Mouse (Mus musculus) lung, embryonic 16.5 days (tissue): ENCODE results near the gene Gls. TPM values are rescaled to one million over a fixed set of nuclear protein-coding genes. Genes with fewer than 3 reads are reported as not detected.

ENCODE experiments used
- ATAC-seq: fragments of 200-750 bp; cut with Nextera tagmentation; 2 replicates; pipeline ENCODE4 v1.8.0; 2017; ENCODE audit warnings: low read depth, mild to moderate bottlenecking, moderate library complexity
- H3K27ac ChIP-seq: fragments of 300-500 bp; sonication (generic); 2 replicates; pipeline ENCODE4 v1.5.1; 2014; ENCODE audit warnings: mild to moderate bottlenecking, control low read depth, low read length
- H3K27me3 ChIP-seq: fragments of 300-500 bp; sonication (generic); 2 replicates; pipeline ENCODE4 v1.6.1; 2014; ENCODE audit warnings: low read depth, low read length, mixed read lengths; ENCODE audit not compliant: control insufficient read depth, insufficient read depth
- H3K36me3 ChIP-seq: fragments of 300-500 bp; sonication (generic); 2 replicates; pipeline ENCODE4 v1.6.1; 2014; ENCODE audit warnings: low read length; ENCODE audit not compliant: control insufficient read depth, insufficient read depth
- H3K4me1 ChIP-seq: fragments of 300-500 bp; sonication (generic); replicated peaks from 2 replicates; pipeline ENCODE4 v1.6.1; 2014; ENCODE audit warnings: low read length, mixed read lengths; ENCODE audit not compliant: control insufficient read depth, insufficient read depth
- H3K4me2 ChIP-seq: fragments of 300-500 bp; sonication (generic); 2 replicates; pipeline ENCODE4 v1.6.1; 2014; ENCODE audit warnings: low read depth, low read length, control low read depth
- H3K4me3 ChIP-seq: fragments of 300-500 bp; sonication (generic); 2 replicates; pipeline ENCODE4 v1.5.1; 2014; ENCODE audit warnings: mild to moderate bottlenecking, low read length, control low read depth
- H3K9ac ChIP-seq: fragments of 300-500 bp; sonication (generic); 2 replicates; pipeline ENCODE4 v1.6.1; 2014; ENCODE audit warnings: low read length, control low read depth
- H3K9me3 ChIP-seq: fragments of 300-500 bp; sonication (generic); 2 replicates; pipeline ENCODE4 v1.6.1; 2016; ENCODE audit warnings: low read length; ENCODE audit not compliant: control insufficient read depth
- WGBS: fragments of 180-500 bp; shearing (Covaris S2); extraction: QIAGEN DNeasy Blood & Tissue Kit; methylation state at CpG from one replicate; pipeline ENCODE4 v1.1.7; 2014; 5-methylcytosine and 5-hydroxymethylcytosine counted together
- polyA plus RNA-seq: library from polyadenylated mRNA; unstranded; fragments of >200 nt; fragmentation: Nextera tagmentation; extraction: Ambion mirVana; gene quantifications from 2 replicates; pipeline ENCODE4 v1.2.1, GENCODE M21; 2015

Gls gene
- polyA plus RNA-seq, 1 experiment from 2014 or later = 12.8 TPM

GRCm38 (mm10) chr1:52166652-52167220, 66.3 kb downstream of the Gls start:
- WGBS = 60% methylated on average over 14 of the region's 14 CpGs
- Histone ChIP-seq H3K9ac (peak overlapping the region; percentile 32; the same call in 1 of the 2 replicates), H3K27me3 (no peaks in the 10 kb centered on the region), H3K4me2 (peak overlapping the region; percentile 46), H3K36me3 (no peaks in the 10 kb centered on the region), H3K27ac (peak overlapping the region; percentile 36), H3K9me3 (no peaks in the 10 kb centered on the region), H3K4me3 (peak overlapping the region; percentile 8; the same call in 1 of the 2 replicates), H3K4me1 (no peaks in the 10 kb centered on the region)
- peak; percentile 74 for ATAC-seq

GRCm38 (mm10) chr1:52163707-52164457, 69.2 kb downstream of the Gls start:
- Histone ChIP-seq H3K9me3 (no peaks in the 10 kb centered on the region), H3K4me2 (no peak overlapping the region), H3K36me3 (no peaks in the 10 kb centered on the region), H3K27me3 (no peaks in the 10 kb centered on the region), H3K4me3 (no peak overlapping the region), H3K9ac (no peak overlapping the region), H3K27ac (no peak overlapping the region), H3K4me1 (no peaks in the 10 kb centered on the region)
- ATAC-seq = no peak
- WGBS = 86% methylated on average over 5 of the region's 5 CpGs

- 86% methylated on average over 8 of the region's 8 CpGs for WGBS
Observed at GRCm38 (mm10) chr1:52161151-52161550, 71.9 kb downstream of the Gls start.

GRCm38 (mm10) chr1:52158490-52159381, 74.3 kb downstream of the Gls start:
- no peak overlapping the region for H3K4me2 ChIP-seq
- no peaks in the 10 kb centered on the region for H3K27me3 ChIP-seq
- H3K4me3 ChIP-seq = no peak overlapping the region
- 59% methylated on average over 17 of the region's 17 CpGs for WGBS
- peaks cover 9% of the 10 kb centered on the region for H3K36me3 ChIP-seq
- no peak overlapping the region for H3K27ac ChIP-seq
- ATAC-seq = no peak
- no peak overlapping the region for H3K9ac ChIP-seq
- no peaks in the 10 kb centered on the region for H3K4me1 ChIP-seq
- H3K9me3 ChIP-seq = no peaks in the 10 kb centered on the region

More at GRCm38 (mm10) chr1:52161151-52161550, 71.9 kb downstream of the Gls start:
- Histone ChIP-seq H3K27ac (no peak overlapping the region), H3K36me3 (peaks cover 9% of the 10 kb centered on the region), H3K4me1 (no peaks in the 10 kb centered on the region), H3K4me2 (no peak overlapping the region), H3K9ac (no peak overlapping the region), H3K9me3 (no peaks in the 10 kb centered on the region), H3K4me3 (no peak overlapping the region), H3K27me3 (no peaks in the 10 kb centered on the region)
- ATAC-seq = no peak

- H3K36me3 ChIP-seq = peaks cover 9% of the 10 kb centered on the region
Observed at GRCm38 (mm10) chr1:52158040-52158439, 75.0 kb downstream of the Gls start.

GRCm38 (mm10) chr1:52156351-52156750, 76.7 kb downstream of the Gls start:
- Histone ChIP-seq H3K4me3 (no peak overlapping the region), H3K36me3 (peaks cover 9% of the 10 kb centered on the region), H3K9ac (no peak overlapping the region), H3K27me3 (no peaks in the 10 kb centered on the region), H3K4me2 (no peak overlapping the region), H3K4me1 (no peaks in the 10 kb centered on the region), H3K27ac (no peak overlapping the region), H3K9me3 (no peaks in the 10 kb centered on the region)
- no peak for ATAC-seq
- 82% methylated on average over 10 of the region's 10 CpGs for WGBS

More at GRCm38 (mm10) chr1:52158040-52158439, 75.0 kb downstream of the Gls start:
- Histone ChIP-seq H3K9me3 (no peaks in the 10 kb centered on the region), H3K9ac (no peak overlapping the region), H3K27me3 (no peaks in the 10 kb centered on the region), H3K4me3 (no peak overlapping the region), H3K4me2 (no peak overlapping the region), H3K4me1 (no peaks in the 10 kb centered on the region), H3K27ac (no peak overlapping the region)
- ATAC-seq = no peak
- 86% methylated on average over 2 of the region's 2 CpGs for WGBS

- no peaks in the 10 kb centered on the region for H3K9me3 ChIP-seq
- WGBS = 91% methylated on average over 8 of the region's 8 CpGs
Observed at GRCm38 (mm10) chr1:52154890-52155289, 78.1 kb downstream of the Gls start.

GRCm38 (mm10) chr1:52152936-52153335, 80.1 kb downstream of the Gls start:
- peaks cover 10% of the 10 kb centered on the region for H3K4me1 ChIP-seq
- peaks cover 9% of the 10 kb centered on the region for H3K36me3 ChIP-seq
- H3K4me3 ChIP-seq = no peak overlapping the region
- no peaks in the 10 kb centered on the region for H3K27me3 ChIP-seq
- H3K27ac ChIP-seq = no peak overlapping the region
- WGBS = 56% methylated on average over 3 of the region's 3 CpGs
- no peak overlapping the region for H3K4me2 ChIP-seq
- no peak overlapping the region for H3K9ac ChIP-seq
- no peak for ATAC-seq
- H3K9me3 ChIP-seq = no peaks in the 10 kb centered on the region

More at GRCm38 (mm10) chr1:52154890-52155289, 78.1 kb downstream of the Gls start:
- ATAC-seq = no peak
- Histone ChIP-seq H3K4me2 (no peak overlapping the region), H3K36me3 (peaks cover 9% of the 10 kb centered on the region), H3K9ac (no peak overlapping the region), H3K4me3 (no peak overlapping the region), H3K4me1 (peaks cover 9% of the 10 kb centered on the region), H3K27ac (no peak overlapping the region), H3K27me3 (no peaks in the 10 kb centered on the region)

- Histone ChIP-seq H3K36me3 (peaks cover 3% of the 10 kb centered on the region; the same call in 1 of the 2 replicates), H3K4me2 (no peak overlapping the region), H3K27ac (no peak overlapping the region), H3K9ac (no peak overlapping the region), H3K9me3 (no peaks in the 10 kb centered on the region), H3K27me3 (no peaks in the 10 kb centered on the region), H3K4me3 (no peak overlapping the region), H3K4me1 (peaks cover 10% of the 10 kb centered on the region)
- WGBS = 63% methylated on average over 13 of the region's 13 CpGs
- no peak for ATAC-seq
Observed at GRCm38 (mm10) chr1:52152369-52152768, 80.7 kb downstream of the Gls start.
